Mouse (Mus musculus): ENCODE measurements around the gene Dgki. TPM values are rescaled to one million over a fixed set of nuclear protein-coding genes. Genes with fewer than 3 reads are reported as not detected.

Gene Dgki
- polyA plus RNA-seq (2016; fragmentation: Nextera tagmentation; extraction: Ambion mirVana), result 0.63 and 1.4 TPM in 2 replicates

DNA sequence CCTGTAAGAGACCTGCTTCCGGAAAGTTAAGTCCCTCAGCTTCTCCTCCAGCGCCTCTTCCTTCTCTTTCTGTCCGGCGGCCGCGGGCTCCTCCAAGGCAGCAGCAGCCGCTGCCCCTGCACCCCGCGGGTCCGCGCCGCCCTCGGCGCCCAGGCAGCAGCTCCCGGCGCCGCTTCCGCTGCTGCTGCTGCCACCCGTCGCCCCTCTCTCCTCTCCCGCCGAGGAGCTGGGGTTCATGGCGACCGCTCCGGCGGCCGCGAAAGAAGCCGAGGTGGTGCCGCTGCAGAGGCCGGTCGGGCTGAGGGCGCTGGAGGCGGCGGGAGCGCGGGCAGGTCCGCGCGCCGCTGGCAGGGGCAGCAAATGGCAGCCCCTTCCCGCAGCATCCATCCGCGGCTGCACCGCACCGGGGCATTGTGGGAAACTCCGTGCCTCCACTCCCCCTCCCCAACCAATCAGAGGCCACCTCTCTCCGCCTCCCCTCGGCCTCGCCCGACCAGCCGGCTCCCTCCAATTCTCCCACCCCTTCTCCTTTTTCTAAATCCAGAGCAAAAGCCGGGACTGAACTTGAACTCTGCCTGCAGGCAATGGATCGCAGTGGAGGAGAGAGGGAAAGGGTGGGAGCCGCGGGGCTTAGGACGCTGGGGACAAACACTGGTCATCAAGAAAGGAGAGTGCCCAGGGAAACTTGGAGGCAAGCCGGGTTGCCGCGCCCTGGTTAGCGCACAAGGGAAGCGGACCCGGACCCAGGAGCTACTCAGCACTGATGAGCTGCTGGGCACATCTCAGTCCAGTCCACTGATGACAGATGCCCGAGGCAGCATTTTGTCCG, at the start of gene Dgki:
TSS of gene Dgki (minus strand) at position 623 of the 829 bp plus-strand sequence.
- H3K4me3 ChIP-seq, result peak within 1 kb of the TSS; percentile 79
- H3K4me1 ChIP-seq, result peaks cover 29% of the 10 kb centered on the region
- H3K9me3 ChIP-seq (replicated peaks), result no peaks in the 10 kb centered on the region
- under 1% methylated on average over 65 of the region's 65 CpGs for WGBS
- peak within 1 kb of the TSS; percentile 83 for H3K27ac ChIP-seq (replicated peaks)
- DNase-seq (ENCODE audit: low spot score), result peak; percentile 83
- H3K36me3 ChIP-seq, result no peaks in the 10 kb centered on the region
- peaks cover 63% of the 10 kb centered on the region for H3K27me3 ChIP-seq (ENCODE audit: low read depth, poor library complexity, severe bottlenecking)

DNA sequence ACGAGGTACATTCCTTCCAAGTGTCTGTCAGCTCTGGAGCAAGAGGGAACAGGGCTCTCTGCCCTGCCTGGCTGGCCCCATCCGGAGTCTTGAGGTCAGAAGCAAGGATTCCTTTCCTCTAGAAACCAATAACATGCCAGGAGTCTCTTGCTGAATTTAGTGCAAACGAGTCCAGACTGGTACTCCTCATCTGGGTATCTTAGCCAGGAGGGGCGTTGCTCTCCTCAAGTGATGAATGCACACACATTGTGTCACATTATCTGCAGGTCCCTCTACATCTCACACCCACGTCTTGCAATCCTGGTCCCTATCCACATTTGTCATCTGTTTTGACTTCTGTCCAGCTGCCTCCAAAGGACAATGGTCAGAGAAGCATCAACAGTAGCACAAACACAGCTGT, 47.6 kb upstream of the Dgki start:
- no peak overlapping the region for H3K4me3 ChIP-seq
- 85% methylated on average over 5 of the region's 5 CpGs for WGBS
- no peaks in the 10 kb centered on the region for H3K36me3 ChIP-seq
- H3K27ac ChIP-seq (replicated peaks), result no peak overlapping the region
- no peaks in the 10 kb centered on the region for H3K9me3 ChIP-seq (replicated peaks)
- H3K27me3 ChIP-seq (ENCODE audit: low read depth, poor library complexity, severe bottlenecking), result no peaks in the 10 kb centered on the region
- no peak for DNase-seq (ENCODE audit: low spot score)
- no peaks in the 10 kb centered on the region for H3K4me1 ChIP-seq

DNA sequence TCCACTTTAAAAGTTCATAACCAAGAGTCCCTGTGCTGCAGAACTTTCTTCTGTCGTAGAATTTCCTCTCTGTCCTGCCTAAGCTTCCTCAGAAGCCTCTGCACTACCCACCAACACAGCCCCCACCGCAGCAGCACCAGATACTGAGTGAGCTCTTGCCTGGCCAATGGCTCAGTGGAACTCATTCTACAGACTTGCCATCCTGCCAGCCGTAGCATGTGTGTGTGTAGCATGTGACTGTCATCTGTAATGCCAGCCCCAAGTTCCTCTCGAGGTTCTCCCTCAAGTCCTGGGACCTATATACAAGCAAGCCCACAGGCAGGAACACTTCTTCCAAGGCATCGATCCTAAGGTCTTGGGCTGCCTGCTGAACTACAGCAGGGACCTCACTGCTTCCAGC, 38.1 kb upstream of the Dgki start:
- DNase-seq (ENCODE audit: low spot score), result no peak
- Histone ChIP-seq H3K36me3 (no peaks in the 10 kb centered on the region; the same call in 1 of the 2 replicates), H3K27me3 (ENCODE audit: low read depth, poor library complexity, severe bottlenecking) (no peaks in the 10 kb centered on the region), H3K4me3 (no peak overlapping the region), H3K9me3 (replicated peaks) (no peaks in the 10 kb centered on the region), H3K4me1 (peaks cover 15% of the 10 kb centered on the region), H3K27ac (replicated peaks) (no peak overlapping the region)
- WGBS, result 88% methylated on average over 5 of the region's 5 CpGs

DNA sequence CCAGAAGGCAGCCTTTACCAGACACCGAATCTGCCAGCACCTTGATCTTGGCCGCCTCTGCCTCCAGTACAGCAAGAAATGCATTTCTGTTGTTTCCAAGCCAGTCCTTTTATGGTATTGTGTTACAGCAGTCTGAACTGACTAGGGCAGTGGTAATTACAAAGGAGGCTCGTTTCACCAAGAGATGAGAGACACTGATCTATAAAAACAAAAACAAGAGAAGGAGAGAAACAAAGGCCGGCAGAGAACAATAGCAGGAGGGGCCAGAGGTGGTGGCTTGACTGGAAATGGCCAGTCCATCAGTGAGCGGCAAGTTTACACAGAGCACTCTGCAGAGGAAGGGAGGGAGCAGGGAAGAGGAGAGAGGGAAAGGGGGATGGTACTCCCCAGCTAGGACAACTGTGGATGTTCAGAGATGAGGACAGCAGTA, 36.9 kb upstream of the Dgki start:
- no peaks in the 10 kb centered on the region for H3K9me3 ChIP-seq (replicated peaks)
- 14% methylated on average over 5 of the region's 5 CpGs for WGBS
- H3K36me3 ChIP-seq, result no peaks in the 10 kb centered on the region; the same call in 1 of the 2 replicates
- no peak for DNase-seq (ENCODE audit: low spot score)
- peaks cover 16% of the 10 kb centered on the region for H3K4me1 ChIP-seq
- no peak overlapping the region for H3K4me3 ChIP-seq
- no peaks in the 10 kb centered on the region for H3K27me3 ChIP-seq (ENCODE audit: low read depth, poor library complexity, severe bottlenecking)
- peak overlapping the region; percentile 23 for H3K27ac ChIP-seq (replicated peaks)

DNA sequence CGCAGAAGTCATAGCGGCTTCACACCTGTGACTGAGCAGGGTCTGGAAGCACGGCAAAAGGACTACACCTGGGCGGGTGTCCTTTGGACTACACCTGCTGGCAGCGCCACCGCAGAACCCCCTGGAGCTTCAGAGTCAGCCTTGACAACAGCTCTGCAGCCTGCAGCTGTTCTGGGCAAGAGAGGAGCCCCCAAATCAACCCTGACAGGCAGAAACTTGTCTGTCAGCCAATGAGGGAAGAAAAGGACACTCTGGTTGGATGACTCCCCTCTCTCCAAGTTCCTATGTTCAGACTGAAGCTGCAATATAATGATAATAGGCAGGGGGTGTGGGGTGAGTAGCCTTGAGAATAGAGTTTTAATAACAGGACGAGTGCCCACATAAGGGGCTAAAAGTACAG, 36.4 kb upstream of the Dgki start:
- no peaks in the 10 kb centered on the region for H3K27me3 ChIP-seq (ENCODE audit: low read depth, poor library complexity, severe bottlenecking)
- H3K36me3 ChIP-seq, result no peaks in the 10 kb centered on the region; the same call in 1 of the 2 replicates
- no peaks in the 10 kb centered on the region for H3K9me3 ChIP-seq (replicated peaks)
- peaks cover 20% of the 10 kb centered on the region for H3K4me1 ChIP-seq
- WGBS, result 56% methylated on average over 7 of the region's 7 CpGs
- no peak overlapping the region for H3K4me3 ChIP-seq
- H3K27ac ChIP-seq (replicated peaks), result peak overlapping the region; percentile 23
- no peak for DNase-seq (ENCODE audit: low spot score)

DNA sequence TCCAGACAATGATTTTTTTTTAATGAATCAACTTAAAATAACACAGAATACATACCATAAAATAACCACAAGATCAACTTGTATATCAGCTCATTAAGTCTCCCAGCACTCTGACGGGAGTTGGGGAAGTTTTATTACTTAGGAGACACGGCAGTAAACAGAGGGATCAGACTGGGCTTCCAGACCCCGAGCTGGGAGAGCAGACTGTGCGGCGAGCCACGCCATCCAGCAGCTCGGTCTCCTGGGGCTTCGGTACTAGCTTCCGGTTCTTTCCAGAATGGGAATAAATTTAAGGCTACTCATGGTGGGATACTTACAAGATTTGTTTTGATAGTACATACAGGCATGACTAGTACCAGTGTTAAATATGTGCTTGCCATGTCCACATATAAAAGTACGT, 32.9 kb upstream of the Dgki start:
- 88% methylated on average over 10 of the region's 10 CpGs for WGBS
- DNase-seq (ENCODE audit: low spot score), result no peak
- no peaks in the 10 kb centered on the region; the same call in 1 of the 2 replicates for H3K36me3 ChIP-seq

DNA sequence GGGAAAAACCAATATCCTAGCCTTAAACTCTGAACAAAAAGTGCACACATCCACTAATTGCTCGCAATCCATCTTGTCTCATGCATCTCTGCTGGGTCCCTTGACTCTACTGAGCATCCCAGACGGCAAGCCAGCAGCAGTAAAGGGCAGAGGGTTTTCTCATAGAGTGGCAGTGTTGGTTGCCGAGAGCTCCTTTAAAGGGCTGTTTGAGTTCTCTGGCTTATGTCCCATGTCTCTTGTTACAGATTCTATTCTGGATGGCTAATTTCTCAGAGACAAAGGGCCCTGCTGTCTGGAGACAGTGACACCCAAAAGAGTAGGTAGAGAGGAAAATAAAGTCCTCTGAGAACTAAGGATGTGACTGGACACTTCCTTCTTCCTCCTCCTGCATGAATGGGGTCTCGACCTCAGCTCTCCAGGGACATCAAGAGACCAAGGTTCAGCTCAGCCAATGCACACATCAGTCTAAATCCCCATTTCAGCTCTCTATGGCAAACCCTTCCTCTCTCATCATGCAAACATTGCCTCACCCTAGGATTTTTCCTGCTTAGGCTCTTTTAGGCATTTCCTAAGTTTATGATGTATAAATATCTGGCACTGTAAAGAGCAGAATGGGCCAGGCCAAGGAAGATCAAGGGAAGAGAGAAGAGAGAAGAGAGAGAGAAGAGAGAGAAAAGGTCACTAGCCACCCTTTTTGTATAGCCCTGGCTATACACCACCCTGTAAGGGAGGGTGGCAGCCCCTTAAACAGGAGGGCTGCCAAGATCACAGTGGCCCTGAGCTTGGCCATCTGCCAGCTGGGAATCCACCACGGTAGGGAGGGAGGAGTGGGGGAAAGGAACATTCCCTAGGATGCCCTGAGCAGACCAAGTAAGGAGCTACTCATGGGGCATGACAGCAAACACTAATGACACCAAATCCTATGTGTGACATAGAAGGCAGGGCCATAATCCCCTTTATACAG, 30.2 kb upstream of the Dgki start:
- 66% methylated on average over 5 of the region's 5 CpGs for WGBS
- no peaks in the 10 kb centered on the region; the same call in 1 of the 2 replicates for H3K36me3 ChIP-seq
- H3K4me3 ChIP-seq, result no peak overlapping the region
- no peak for DNase-seq (ENCODE audit: low spot score)
- H3K27me3 ChIP-seq (ENCODE audit: low read depth, poor library complexity, severe bottlenecking), result no peaks in the 10 kb centered on the region
- H3K27ac ChIP-seq (replicated peaks), result no peak overlapping the region
- H3K4me1 ChIP-seq, result peaks cover 27% of the 10 kb centered on the region
- H3K9me3 ChIP-seq (replicated peaks), result no peaks in the 10 kb centered on the region

More for the DNA sequence above, 32.9 kb upstream of the Dgki start:
- H3K27ac ChIP-seq (replicated peaks), result no peak overlapping the region
- no peak overlapping the region for H3K4me3 ChIP-seq
- no peaks in the 10 kb centered on the region for H3K27me3 ChIP-seq (ENCODE audit: low read depth, poor library complexity, severe bottlenecking)
- H3K4me1 ChIP-seq, result peaks cover 36% of the 10 kb centered on the region
- no peaks in the 10 kb centered on the region for H3K9me3 ChIP-seq (replicated peaks)

DNA sequence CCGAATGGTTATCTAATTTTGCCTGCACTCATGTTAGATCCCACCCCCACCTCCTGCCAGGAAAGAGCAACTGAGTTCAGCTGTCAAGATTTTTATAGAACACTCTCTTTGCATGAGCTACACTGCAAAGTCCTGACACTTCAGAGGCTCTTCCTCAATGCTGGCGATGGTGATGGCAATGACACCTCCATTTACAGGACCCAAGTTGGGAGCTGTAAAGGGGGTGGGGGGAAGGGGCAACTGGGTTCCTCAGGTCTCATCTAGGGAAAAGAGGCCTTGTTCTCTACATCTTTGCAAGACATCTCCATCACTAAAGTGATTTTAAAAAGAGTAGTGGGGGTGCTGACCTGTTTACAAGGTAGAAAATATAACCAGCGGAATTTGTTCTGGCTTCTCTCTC, 29.4 kb upstream of the Dgki start:
- no peaks in the 10 kb centered on the region for H3K9me3 ChIP-seq (replicated peaks)
- H3K27me3 ChIP-seq (ENCODE audit: low read depth, poor library complexity, severe bottlenecking), result no peaks in the 10 kb centered on the region
- WGBS, result 90% methylated on average over 3 of the region's 3 CpGs
- DNase-seq (ENCODE audit: low spot score), result no peak
- H3K27ac ChIP-seq (replicated peaks), result no peak overlapping the region
- H3K36me3 ChIP-seq, result no peaks in the 10 kb centered on the region; the same call in 1 of the 2 replicates
- H3K4me1 ChIP-seq, result peaks cover 27% of the 10 kb centered on the region
- no peak overlapping the region for H3K4me3 ChIP-seq

DNA sequence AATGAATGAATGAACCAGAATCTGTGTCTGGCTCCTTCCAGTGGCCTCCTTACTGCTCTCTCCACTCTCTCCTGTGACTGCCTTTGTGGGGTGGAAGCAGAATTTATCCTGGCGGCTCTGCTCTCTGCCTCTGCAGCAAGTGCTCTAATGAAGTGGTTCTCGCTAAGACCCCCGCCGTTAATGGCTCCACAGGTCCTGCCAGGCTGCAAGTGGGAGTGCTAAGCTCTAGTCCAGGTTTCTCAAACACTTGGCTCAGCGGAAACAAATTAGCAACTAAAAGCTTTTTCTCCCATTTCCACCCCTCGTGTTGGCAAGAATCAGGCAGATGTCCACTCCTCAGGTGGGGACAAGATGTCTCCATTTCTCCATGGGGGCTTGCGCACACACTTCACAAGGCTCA, 28.7 kb upstream of the Dgki start:
- 35% methylated on average over 7 of the region's 7 CpGs for WGBS

DNA sequence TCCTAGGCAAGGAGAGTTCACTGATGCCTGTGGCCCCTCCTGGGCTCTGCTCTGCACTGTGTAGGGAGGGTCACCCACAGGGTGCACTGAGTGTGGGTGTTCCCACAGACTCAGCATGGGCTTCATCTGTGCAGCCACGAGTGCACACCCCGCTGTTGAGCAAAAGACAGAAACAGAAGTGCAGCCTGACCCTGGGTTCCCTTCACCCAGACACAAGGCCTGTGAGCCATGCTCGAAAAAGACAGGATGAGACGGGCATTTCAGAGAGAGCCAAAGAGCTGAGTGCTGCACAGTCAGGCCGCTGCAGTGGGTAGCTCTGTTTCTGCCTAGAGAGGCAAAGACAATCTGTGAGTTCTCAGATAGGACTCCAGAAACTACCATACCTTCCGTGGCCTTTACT, 27.5 kb upstream of the Dgki start:
- peaks cover 27% of the 10 kb centered on the region for H3K4me1 ChIP-seq
- no peak overlapping the region for H3K4me3 ChIP-seq
- 46% methylated on average over 6 of the region's 6 CpGs for WGBS
- H3K27me3 ChIP-seq (ENCODE audit: low read depth, poor library complexity, severe bottlenecking), result no peaks in the 10 kb centered on the region
- 0 out of 2 replicates have a peak overlapping the region, but pooled peaks have one; percentile 59 for H3K27ac ChIP-seq (replicated peaks)
- no peak for DNase-seq (ENCODE audit: low spot score)
- no peaks in the 10 kb centered on the region for H3K9me3 ChIP-seq (replicated peaks)
- no peaks in the 10 kb centered on the region for H3K36me3 ChIP-seq

More for the DNA sequence above, 28.7 kb upstream of the Dgki start:
- Histone ChIP-seq H3K9me3 (replicated peaks) (no peaks in the 10 kb centered on the region), H3K36me3 (no peaks in the 10 kb centered on the region), H3K27me3 (ENCODE audit: low read depth, poor library complexity, severe bottlenecking) (no peaks in the 10 kb centered on the region), H3K27ac (replicated peaks) (no peak overlapping the region; the same call in 1 of the 2 replicates), H3K4me3 (no peak overlapping the region), H3K4me1 (peaks cover 27% of the 10 kb centered on the region)
- no peak for DNase-seq (ENCODE audit: low spot score)

DNA sequence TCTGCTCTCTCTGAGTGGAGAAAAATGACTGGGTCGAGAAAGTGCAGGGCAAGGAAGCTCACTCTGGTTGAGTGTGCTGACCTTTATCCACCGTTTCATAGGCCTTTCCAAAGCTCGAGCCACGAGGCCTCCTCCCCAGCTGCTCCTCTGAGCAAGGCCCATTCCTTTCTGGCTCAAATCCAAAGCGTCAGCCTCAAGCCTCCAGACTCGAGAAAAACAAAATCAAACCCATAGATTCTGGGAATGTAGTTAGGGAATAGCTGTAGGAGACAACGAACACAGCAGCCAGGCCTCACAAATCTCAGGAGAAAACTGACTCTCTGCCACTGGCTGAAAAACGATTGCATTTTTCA, 26.6 kb upstream of the Dgki start:
- Histone ChIP-seq H3K9me3 (replicated peaks) (no peaks in the 10 kb centered on the region), H3K27me3 (ENCODE audit: low read depth, poor library complexity, severe bottlenecking) (no peaks in the 10 kb centered on the region), H3K4me1 (peaks cover 23% of the 10 kb centered on the region), H3K36me3 (no peaks in the 10 kb centered on the region), H3K4me3 (no peak overlapping the region), H3K27ac (replicated peaks) (no peak overlapping the region)
- DNase-seq (ENCODE audit: low spot score), result no peak
- WGBS, result 73% methylated on average over 8 of the region's 8 CpGs

DNA sequence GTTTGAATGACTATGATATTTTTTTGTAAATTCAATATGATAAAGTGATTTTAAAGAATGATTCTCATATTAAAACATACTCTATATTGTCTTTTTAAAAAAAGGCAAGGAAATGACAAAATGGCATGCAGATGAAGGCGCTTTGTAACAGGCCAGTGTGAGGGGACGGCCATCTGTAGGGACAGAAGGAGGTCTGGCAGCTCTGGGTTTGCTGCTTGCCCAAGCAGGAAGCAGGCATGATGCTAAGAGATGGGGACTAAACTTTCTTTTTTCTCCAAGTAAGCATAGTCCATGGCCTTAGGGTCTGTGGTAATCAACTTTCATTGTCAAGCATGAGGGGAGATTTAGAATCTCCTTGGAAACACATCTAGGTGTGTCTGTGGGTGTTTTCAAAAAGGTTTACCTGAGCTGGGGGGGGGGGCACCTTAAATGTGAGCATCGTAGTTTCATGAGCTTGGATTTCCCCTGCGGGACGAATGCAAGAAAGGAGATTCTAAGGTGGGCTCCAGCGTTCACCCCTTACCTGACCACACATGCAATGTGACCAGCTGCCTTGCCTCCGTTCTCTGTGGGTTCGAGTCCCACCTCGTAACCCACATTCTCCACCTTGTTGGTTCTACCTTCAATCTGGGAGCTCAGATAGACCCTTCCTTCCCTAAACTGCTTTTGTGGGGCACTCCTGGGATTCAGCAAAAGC, 26.1 kb upstream of the Dgki start:
- WGBS, result 97% methylated on average over 9 of the region's 9 CpGs
- no peak overlapping the region for H3K4me3 ChIP-seq
- DNase-seq (ENCODE audit: low spot score), result no peak
- H3K36me3 ChIP-seq, result no peaks in the 10 kb centered on the region
- no peaks in the 10 kb centered on the region for H3K9me3 ChIP-seq (replicated peaks)
- no peak overlapping the region for H3K27ac ChIP-seq (replicated peaks)
- peaks cover 22% of the 10 kb centered on the region for H3K4me1 ChIP-seq
- no peaks in the 10 kb centered on the region for H3K27me3 ChIP-seq (ENCODE audit: low read depth, poor library complexity, severe bottlenecking)

All from midbrain, embryonic 10.5 days (tissue).